Mouse (Mus musculus) midbrain, embryonic 11.5 days (tissue): Measurements from ENCODE around the gene Gm13305. TPM values are rescaled to one million over a fixed set of nuclear protein-coding genes. Genes with fewer than 3 reads are reported as not detected.

Source experiments
- polyA plus RNA-seq: library from polyadenylated mRNA; unstranded; fragments of >200 nt; fragmentation: Nextera tagmentation; extraction: Ambion mirVana; gene quantifications from 2 replicates; pipeline ENCODE4 v1.2.1, GENCODE M21; 2014

Gm13305 gene
- polyA plus RNA-seq, 1 experiment from 2014 or later = not detected

Other genes starting within 250 kb of the Gm13305 start
- 2.4 TPM in 2 replicates for gene Gm20878, start 227.0 kb downstream of the Gm13305 start, polyA plus RNA-seq
- 0.06 and 0.14 TPM in 2 replicates for gene Fam205a4, start 202.5 kb downstream of the Gm13305 start, polyA plus RNA-seq
- 0.15 and 0.19 TPM in 2 replicates for gene Gm21093, start 133.9 kb downstream of the Gm13305 start, polyA plus RNA-seq
- not detected in 2 replicates for gene Gm3893, start 77.4 kb downstream of the Gm13305 start, polyA plus RNA-seq
- gene Gm13304, start 53.8 kb downstream of the Gm13305 start, polyA plus RNA-seq = not detected in 2 replicates
- gene Gm13306, start 15.2 kb downstream of the Gm13305 start, polyA plus RNA-seq = not detected in 2 replicates
- not detected in 2 replicates for gene Gm10600, start 72.0 kb upstream of the Gm13305 start, polyA plus RNA-seq
- not detected in 2 replicates for gene Ccl21b, start 87.2 kb upstream of the Gm13305 start, polyA plus RNA-seq
- gene Gm21953, start 125.7 kb upstream of the Gm13305 start, polyA plus RNA-seq = not detected in 2 replicates
- not detected in 2 replicates for gene Fam205a3, start 149.7 kb upstream of the Gm13305 start, polyA plus RNA-seq